Mouse (Mus musculus): ENCODE data around the gene Hspb7. TPM values are rescaled to one million over a fixed set of nuclear protein-coding genes. Genes with fewer than 3 reads are reported as not detected.

Hspb7 gene
- total RNA-seq, 2 experiments from 2014 or later = not detected

- ATAC-seq (ENCODE audit: poor library complexity, severe bottlenecking) = peak; percentile 99
Measured at GRCm38 (mm10) chr4:141444451-141445327, 24.1 kb downstream of the Hspb7 start, which contains the start of gene Zbtb17. Zbtb17 (plus strand) TSS chr4:141444654.

GRCm38 (mm10) chr4:141445328-141445720 lies 24.7 kb downstream of the Hspb7 start:
- no peak for ATAC-seq (ENCODE audit: poor library complexity, severe bottlenecking)

GRCm38 (mm10) chr4:141446211-141446610 lies 25.6 kb downstream of the Hspb7 start:
- ATAC-seq (ENCODE audit: poor library complexity, severe bottlenecking) = no peak

- ATAC-seq (ENCODE audit: poor library complexity, severe bottlenecking) = no peak
Measured at GRCm38 (mm10) chr4:141451251-141451650, 30.7 kb downstream of the Hspb7 start.

- no peak for ATAC-seq (ENCODE audit: poor library complexity, severe bottlenecking)
Measured at GRCm38 (mm10) chr4:141451916-141452450, 31.4 kb downstream of the Hspb7 start.

GRCm38 (mm10) chr4:141454581-141455350 lies 34.2 kb downstream of the Hspb7 start:
- ATAC-seq (ENCODE audit: poor library complexity, severe bottlenecking) = peak; percentile 85

- no peak for ATAC-seq (ENCODE audit: poor library complexity, severe bottlenecking)
Measured at GRCm38 (mm10) chr4:141455526-141455925, 34.9 kb downstream of the Hspb7 start.

- ATAC-seq (ENCODE audit: poor library complexity, severe bottlenecking) = no peak
Measured at GRCm38 (mm10) chr4:141456193-141456938, 35.8 kb downstream of the Hspb7 start.

GRCm38 (mm10) chr4:141458236-141458635 lies 37.7 kb downstream of the Hspb7 start:
- ATAC-seq (ENCODE audit: poor library complexity, severe bottlenecking) = no peak

GRCm38 (mm10) chr4:141458888-141459287 lies 38.3 kb downstream of the Hspb7 start:
- no peak for ATAC-seq (ENCODE audit: poor library complexity, severe bottlenecking)

GRCm38 (mm10) chr4:141459766-141460165 lies 39.2 kb downstream of the Hspb7 start:
- no peak for ATAC-seq (ENCODE audit: poor library complexity, severe bottlenecking)

- no peak for ATAC-seq (ENCODE audit: poor library complexity, severe bottlenecking)
Measured at GRCm38 (mm10) chr4:141460481-141460880, 39.9 kb downstream of the Hspb7 start.

GRCm38 (mm10) chr4:141461088-141461487 lies 40.5 kb downstream of the Hspb7 start:
- no peak for ATAC-seq (ENCODE audit: poor library complexity, severe bottlenecking)

- no peak for ATAC-seq (ENCODE audit: poor library complexity, severe bottlenecking)
Measured at GRCm38 (mm10) chr4:141461576-141461975, 41.0 kb downstream of the Hspb7 start.

GRCm38 (mm10) chr4:141463472-141463871 lies 42.9 kb downstream of the Hspb7 start:
- no peak for ATAC-seq (ENCODE audit: poor library complexity, severe bottlenecking)

GRCm38 (mm10) chr4:141464722-141465121 lies 44.1 kb downstream of the Hspb7 start:
- ATAC-seq (ENCODE audit: poor library complexity, severe bottlenecking) = no peak

- ATAC-seq (ENCODE audit: poor library complexity, severe bottlenecking) = no peak
Measured at GRCm38 (mm10) chr4:141465512-141466288, 45.1 kb downstream of the Hspb7 start.

GRCm38 (mm10) chr4:141466289-141466795 lies 45.8 kb downstream of the Hspb7 start:
- no peak for ATAC-seq (ENCODE audit: poor library complexity, severe bottlenecking)

GRCm38 (mm10) chr4:141466844-141467580 lies 46.4 kb downstream of the Hspb7 start:
- no peak for ATAC-seq (ENCODE audit: poor library complexity, severe bottlenecking)

All from megakaryocyte, adult 5-6 weeks (primary cell).